Mouse (Mus musculus) cortical plate, adult 2 months (tissue): ENCODE results near the gene Ms4a10. TPM values are rescaled to one million over a fixed set of nuclear protein-coding genes. Genes with fewer than 3 reads are reported as not detected.

Experiments
- H3K27ac ChIP-seq: fragments of 200-500 bp; 2 replicates; pipeline ENCODE4 v1.5.1; 2012; ENCODE audit warnings: low read length, control low read depth, inconsistent platforms; ENCODE audit not compliant: insufficient read depth
- H3K4me1 ChIP-seq: fragments of 200-500 bp; 2 replicates; pipeline ENCODE4 v1.6.1; 2011; ENCODE audit warnings: low read length; ENCODE audit not compliant: control insufficient read depth, insufficient read depth
- H3K4me3 ChIP-seq: fragments of 200-500 bp; 2 replicates; pipeline ENCODE4 v1.5.1; 2011; ENCODE audit warnings: mild to moderate bottlenecking, low read length, control low read depth; ENCODE audit not compliant: insufficient read depth
- CTCF ChIP-seq: fragments of 200-500 bp; IDR thresholded peaks from 2 replicates; pipeline ENCODE4 v1.5.1; 2011; ENCODE audit warnings: mild to moderate bottlenecking, control low read depth, low read length; ENCODE audit not compliant: insufficient read depth; ENCODE audit errors: extremely low read depth
- POLR2A ChIP-seq: fragments of 200-500 bp; IDR thresholded peaks from 2 replicates; pipeline ENCODE4 v1.6.1; 2011; ENCODE audit warnings: mild to moderate bottlenecking, low read length, control low read depth; ENCODE audit not compliant: insufficient read depth; ENCODE audit errors: extremely low read depth
- polyA plus RNA-seq: library from polyadenylated mRNA; depleted of rRNA; stranded (reverse); fragments of >200 nt; gene quantifications from 2 replicates; pipeline ENCODE4 v1.2.3, GENCODE M21; 2012

Gene Ms4a10
- polyA plus RNA-seq, 1 experiment: not detected

- no peak overlapping the region for H3K27ac ChIP-seq
- TF ChIP-seq CTCF (no peak), POLR2A (no peak)
- H3K4me3 ChIP-seq: peak overlapping the region; percentile 12; the same call in 1 of the 2 replicates
- H3K4me1 ChIP-seq: no peaks in the 10 kb centered on the region
Measured at GRCm38 (mm10) chr19:10940801-10941457, 33.5 kb downstream of the Ms4a10 start.

DNA sequence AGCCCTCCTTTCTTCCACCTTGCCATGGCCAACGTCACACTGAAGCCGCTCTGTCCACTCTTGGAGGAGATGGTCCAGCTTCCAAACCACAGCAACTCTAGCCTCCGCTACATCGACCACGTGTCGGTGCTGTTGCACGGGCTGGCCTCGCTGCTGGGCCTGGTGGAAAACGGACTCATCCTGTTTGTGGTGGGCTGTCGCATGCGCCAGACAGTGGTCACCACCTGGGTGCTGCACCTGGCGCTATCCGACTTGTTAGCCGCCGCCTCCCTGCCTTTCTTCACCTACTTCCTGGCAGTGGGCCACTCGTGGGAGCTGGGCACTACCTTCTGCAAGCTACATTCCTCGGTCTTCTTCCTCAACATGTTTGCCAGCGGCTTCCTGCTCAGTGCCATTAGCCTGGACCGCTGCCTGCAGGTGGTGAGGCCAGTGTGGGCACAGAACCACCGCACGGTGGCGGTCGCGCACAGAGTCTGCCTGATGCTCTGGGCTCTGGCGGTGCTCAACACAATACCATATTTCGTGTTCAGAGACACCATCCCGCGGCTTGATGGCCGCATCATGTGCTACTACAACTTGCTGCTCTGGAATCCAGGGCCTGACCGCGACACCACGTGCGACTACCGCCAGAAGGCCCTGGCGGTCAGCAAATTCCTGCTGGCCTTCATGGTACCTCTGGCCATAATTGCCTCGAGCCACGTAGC lies 34.2 kb downstream of the Ms4a10 start:
- H3K4me3 ChIP-seq: peak overlapping the region; percentile 12; the same call in 1 of the 2 replicates
- H3K27ac ChIP-seq: no peak overlapping the region
- no peaks in the 10 kb centered on the region for H3K4me1 ChIP-seq
- 0 out of 2 replicates have a peak, but pooled peaks have one; percentile 2 for TF ChIP-seq POLR2A
- peak; percentile 58 for TF ChIP-seq CTCF

DNA sequence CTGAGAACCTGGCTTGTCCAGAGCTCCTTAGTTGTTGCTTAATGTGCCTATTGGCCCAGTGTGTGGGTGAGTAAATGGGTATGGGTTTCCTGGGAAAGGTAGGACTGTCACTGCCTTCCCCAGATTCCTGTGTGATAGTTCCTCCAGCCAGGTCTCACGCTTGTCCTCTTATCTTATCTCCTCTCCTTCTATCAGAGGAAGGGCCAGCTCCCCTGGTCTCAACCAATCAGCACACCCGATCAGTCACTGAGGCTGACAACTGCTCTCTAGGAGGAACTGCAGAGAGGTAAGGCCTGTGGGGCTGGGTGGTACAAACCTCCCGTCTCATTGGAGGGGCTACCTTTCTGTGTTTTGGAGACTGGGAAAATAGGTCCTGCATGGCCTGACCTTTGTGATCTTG lies 35.7 kb downstream of the Ms4a10 start:
- TF ChIP-seq CTCF (no peak), POLR2A (no peak)
- no peak overlapping the region for H3K4me3 ChIP-seq
- H3K4me1 ChIP-seq: no peaks in the 10 kb centered on the region; the same call in 1 of the 2 replicates
- no peak overlapping the region for H3K27ac ChIP-seq

DNA sequence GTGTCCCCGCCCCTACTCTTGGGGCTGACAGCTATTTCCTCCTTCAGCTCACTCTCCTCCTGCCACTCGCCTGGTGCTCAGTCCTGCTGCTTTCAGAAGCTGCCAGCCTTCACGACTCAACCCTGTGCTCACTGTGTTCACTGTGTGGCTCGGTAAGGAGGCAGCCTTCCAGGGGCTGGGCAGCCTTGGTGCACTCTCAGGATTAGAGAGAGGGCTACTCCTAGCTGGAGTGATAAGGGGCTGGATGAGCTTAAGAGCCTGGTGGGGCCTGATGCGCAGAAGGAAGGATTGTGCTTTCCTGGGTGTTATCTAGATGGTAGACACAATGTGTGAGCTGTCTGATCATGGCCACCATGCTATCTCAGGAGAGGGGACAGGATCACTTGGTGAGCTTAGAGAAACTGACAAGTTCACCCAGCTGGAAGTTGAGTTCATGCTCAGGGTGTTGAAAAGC lies 37.3 kb downstream of the Ms4a10 start, which contains the start of gene Ptgdr2:
Gene Ptgdr2 (plus strand): TSS at position 51 of the 454 bp plus-strand sequence.
- no peak for TF ChIP-seq CTCF
- TF ChIP-seq POLR2A: no peak
- Histone ChIP-seq H3K27ac (no peak within 1 kb of the TSS), H3K4me1 (no peaks in the 10 kb centered on the region; the same call in 1 of the 2 replicates), H3K4me3 (no peak within 1 kb of the TSS)

GRCm38 (mm10) chr19:10936077-10936476 lies 38.4 kb downstream of the Ms4a10 start:
- no peak for TF ChIP-seq POLR2A
- TF ChIP-seq CTCF: no peak
- Histone ChIP-seq H3K4me3 (no peak overlapping the region), H3K4me1 (no peaks in the 10 kb centered on the region; the same call in 1 of the 2 replicates), H3K27ac (no peak overlapping the region)

GRCm38 (mm10) chr19:10935029-10935428 lies 39.4 kb downstream of the Ms4a10 start:
- H3K4me3 ChIP-seq: no peak overlapping the region
- TF ChIP-seq CTCF (no peak), POLR2A (no peak)
- H3K4me1 ChIP-seq: no peaks in the 10 kb centered on the region; the same call in 1 of the 2 replicates
- no peak overlapping the region for H3K27ac ChIP-seq

- Histone ChIP-seq H3K4me3 (no peak overlapping the region), H3K27ac (no peak overlapping the region), H3K4me1 (no peaks in the 10 kb centered on the region; the same call in 1 of the 2 replicates)
- TF ChIP-seq CTCF (no peak), POLR2A (no peak)
Measured at GRCm38 (mm10) chr19:10930641-10931040, 43.8 kb downstream of the Ms4a10 start.

GRCm38 (mm10) chr19:10926666-10927065 lies 47.8 kb downstream of the Ms4a10 start:
- Histone ChIP-seq H3K27ac (no peak overlapping the region), H3K4me3 (no peak overlapping the region), H3K4me1 (no peaks in the 10 kb centered on the region)
- no peak for TF ChIP-seq POLR2A
- no peak for TF ChIP-seq CTCF

- Histone ChIP-seq H3K4me1 (no peaks in the 10 kb centered on the region), H3K27ac (no peak overlapping the region; the same call in 1 of the 2 replicates), H3K4me3 (no peak overlapping the region)
- no peak for TF ChIP-seq POLR2A
Measured at GRCm38 (mm10) chr19:10926123-10926621, 48.3 kb downstream of the Ms4a10 start.

- H3K4me3 ChIP-seq: no peak overlapping the region
- H3K27ac ChIP-seq: no peak overlapping the region
- H3K4me1 ChIP-seq: no peaks in the 10 kb centered on the region
- no peak for TF ChIP-seq CTCF
- no peak for TF ChIP-seq POLR2A
Measured at GRCm38 (mm10) chr19:10924220-10924619, 50.2 kb downstream of the Ms4a10 start.
